Mouse (Mus musculus): ENCODE measurements around the gene Mcf2l. TPM values are rescaled to one million over a fixed set of nuclear protein-coding genes. Genes with fewer than 3 reads are reported as not detected.
A peak's percentile ranks its signal among the peaks of the same experiment; 100 is the strongest.

Mcf2l gene
- polyA plus RNA-seq, 1 experiment from 2014 or later = 18.5 TPM

DNA sequence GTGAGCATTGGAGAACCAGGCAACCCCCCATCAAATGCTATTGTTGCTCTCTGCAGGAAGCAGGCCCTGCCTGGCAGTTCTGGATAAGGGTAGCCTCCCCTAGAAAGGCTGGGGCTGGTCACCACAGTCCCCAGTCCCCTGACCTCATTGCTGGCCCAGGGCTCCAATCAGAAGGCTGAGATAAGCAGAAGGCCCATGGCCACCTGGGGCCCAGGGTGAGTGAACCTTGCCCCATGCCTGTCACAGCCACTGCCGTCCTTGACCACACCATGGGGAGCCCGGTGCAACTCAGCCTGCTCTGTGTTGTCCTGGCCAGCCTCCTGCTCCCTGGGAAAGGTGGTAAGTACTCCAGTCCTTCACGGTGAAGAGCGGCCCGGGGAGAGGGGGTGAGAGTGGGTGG, 164.0 kb downstream of the Mcf2l start:
- H3K36me3 ChIP-seq (ENCODE audit: control insufficient read depth, insufficient read depth, low read length) = no peaks in the 10 kb centered on the region
- H3K4me1 ChIP-seq (ENCODE audit: control insufficient read depth, insufficient read depth, low read length) = no peaks in the 10 kb centered on the region
- H3K4me2 ChIP-seq (ENCODE audit: low read depth, low read length) = no peak overlapping the region
- H3K9ac ChIP-seq (ENCODE audit: low read length) = no peak overlapping the region
- 54% methylated on average over 5 of the region's 5 CpGs for WGBS
- no peaks in the 10 kb centered on the region for H3K27me3 ChIP-seq (ENCODE audit: control insufficient read depth, insufficient read depth, low read length)
- H3K4me3 ChIP-seq (replicated peaks; ENCODE audit: low read length) = no peak overlapping the region
- peak; percentile 52; the same call in 1 of the 2 replicates for ATAC-seq (ENCODE audit: insufficient read depth, low FRiP score)
- no peaks in the 10 kb centered on the region for H3K9me3 ChIP-seq (replicated peaks; ENCODE audit: control insufficient read depth, low read length)
- H3K27ac ChIP-seq (ENCODE audit: low read length) = no peak overlapping the region

GRCm38 (mm10) chr8:13039054-13039453, 165.4 kb downstream of the Mcf2l start:
- no peaks in the 10 kb centered on the region for H3K36me3 ChIP-seq (ENCODE audit: control insufficient read depth, insufficient read depth, low read length)
- H3K4me3 ChIP-seq (replicated peaks; ENCODE audit: low read length) = no peak overlapping the region
- H3K9me3 ChIP-seq (replicated peaks; ENCODE audit: control insufficient read depth, low read length) = no peaks in the 10 kb centered on the region
- ATAC-seq (ENCODE audit: insufficient read depth, low FRiP score) = no peak
- no peak overlapping the region for H3K27ac ChIP-seq (ENCODE audit: low read length)
- WGBS = 71% methylated on average over 6 of the region's 6 CpGs
- no peaks in the 10 kb centered on the region for H3K27me3 ChIP-seq (ENCODE audit: control insufficient read depth, insufficient read depth, low read length)
- H3K9ac ChIP-seq (ENCODE audit: low read length) = no peak overlapping the region
- H3K4me2 ChIP-seq (ENCODE audit: low read depth, low read length) = no peak overlapping the region
- H3K4me1 ChIP-seq (ENCODE audit: control insufficient read depth, insufficient read depth, low read length) = no peaks in the 10 kb centered on the region

- 80% methylated on average over 4 of the region's 4 CpGs for WGBS
- no peak overlapping the region for H3K27ac ChIP-seq (ENCODE audit: low read length)
- no peaks in the 10 kb centered on the region for H3K36me3 ChIP-seq (ENCODE audit: control insufficient read depth, insufficient read depth, low read length)
Measured at GRCm38 (mm10) chr8:13041459-13041858, 167.9 kb downstream of the Mcf2l start.

GRCm38 (mm10) chr8:13047652-13048051, 174.0 kb downstream of the Mcf2l start:
- Histone ChIP-seq H3K4me2 (ENCODE audit: low read depth, low read length) (no peak overlapping the region), H3K36me3 (ENCODE audit: control insufficient read depth, insufficient read depth, low read length) (no peaks in the 10 kb centered on the region), H3K27ac (ENCODE audit: low read length) (no peak overlapping the region), H3K27me3 (ENCODE audit: control insufficient read depth, insufficient read depth, low read length) (no peaks in the 10 kb centered on the region), H3K4me3 (replicated peaks; ENCODE audit: low read length) (no peak overlapping the region), H3K4me1 (ENCODE audit: control insufficient read depth, insufficient read depth, low read length) (no peaks in the 10 kb centered on the region), H3K9ac (ENCODE audit: low read length) (no peak overlapping the region), H3K9me3 (replicated peaks; ENCODE audit: control insufficient read depth, low read length) (no peaks in the 10 kb centered on the region)
- ATAC-seq (ENCODE audit: insufficient read depth, low FRiP score) = no peak
- WGBS = 62% methylated on average over 5 of the region's 5 CpGs

More at GRCm38 (mm10) chr8:13041459-13041858, 167.9 kb downstream of the Mcf2l start:
- Histone ChIP-seq H3K4me3 (replicated peaks; ENCODE audit: low read length) (no peak overlapping the region), H3K9ac (ENCODE audit: low read length) (no peak overlapping the region), H3K4me1 (ENCODE audit: control insufficient read depth, insufficient read depth, low read length) (no peaks in the 10 kb centered on the region), H3K9me3 (replicated peaks; ENCODE audit: control insufficient read depth, low read length) (no peaks in the 10 kb centered on the region), H3K27me3 (ENCODE audit: control insufficient read depth, insufficient read depth, low read length) (no peaks in the 10 kb centered on the region), H3K4me2 (ENCODE audit: low read depth, low read length) (no peak overlapping the region)
- ATAC-seq (ENCODE audit: insufficient read depth, low FRiP score) = no peak

GRCm38 (mm10) chr8:13050550-13050949, 176.9 kb downstream of the Mcf2l start:
- H3K36me3 ChIP-seq (ENCODE audit: control insufficient read depth, insufficient read depth, low read length) = no peaks in the 10 kb centered on the region
- whole genome bisulfite sequencing = 81% methylated on average over 10 of the region's 10 CpGs
- no peak overlapping the region for H3K4me3 ChIP-seq (replicated peaks; ENCODE audit: low read length)
- H3K4me2 ChIP-seq (ENCODE audit: low read depth, low read length) = no peak overlapping the region
- ATAC-seq (ENCODE audit: insufficient read depth, low FRiP score) = no peak
- H3K9ac ChIP-seq (ENCODE audit: low read length) = no peak overlapping the region
- H3K9me3 ChIP-seq (replicated peaks; ENCODE audit: control insufficient read depth, low read length) = no peaks in the 10 kb centered on the region
- H3K27me3 ChIP-seq (ENCODE audit: control insufficient read depth, insufficient read depth, low read length) = no peaks in the 10 kb centered on the region
- H3K4me1 ChIP-seq (ENCODE audit: control insufficient read depth, insufficient read depth, low read length) = no peaks in the 10 kb centered on the region
- no peak overlapping the region for H3K27ac ChIP-seq (ENCODE audit: low read length)

- no peaks in the 10 kb centered on the region for H3K27me3 ChIP-seq (ENCODE audit: control insufficient read depth, insufficient read depth, low read length)
- 77% methylated on average over 4 of the region's 4 CpGs for WGBS
- no peak overlapping the region for H3K4me2 ChIP-seq (ENCODE audit: low read depth, low read length)
- no peaks in the 10 kb centered on the region for H3K9me3 ChIP-seq (replicated peaks; ENCODE audit: control insufficient read depth, low read length)
- peak; percentile 54; the same call in 1 of the 2 replicates for ATAC-seq (ENCODE audit: insufficient read depth, low FRiP score)
- no peaks in the 10 kb centered on the region for H3K4me1 ChIP-seq (ENCODE audit: control insufficient read depth, insufficient read depth, low read length)
- no peak overlapping the region for H3K9ac ChIP-seq (ENCODE audit: low read length)
- no peaks in the 10 kb centered on the region for H3K36me3 ChIP-seq (ENCODE audit: control insufficient read depth, insufficient read depth, low read length)
- H3K27ac ChIP-seq (ENCODE audit: low read length) = no peak overlapping the region
- H3K4me3 ChIP-seq (replicated peaks; ENCODE audit: low read length) = no peak overlapping the region
Measured at GRCm38 (mm10) chr8:13057351-13057750, 183.7 kb downstream of the Mcf2l start.

DNA sequence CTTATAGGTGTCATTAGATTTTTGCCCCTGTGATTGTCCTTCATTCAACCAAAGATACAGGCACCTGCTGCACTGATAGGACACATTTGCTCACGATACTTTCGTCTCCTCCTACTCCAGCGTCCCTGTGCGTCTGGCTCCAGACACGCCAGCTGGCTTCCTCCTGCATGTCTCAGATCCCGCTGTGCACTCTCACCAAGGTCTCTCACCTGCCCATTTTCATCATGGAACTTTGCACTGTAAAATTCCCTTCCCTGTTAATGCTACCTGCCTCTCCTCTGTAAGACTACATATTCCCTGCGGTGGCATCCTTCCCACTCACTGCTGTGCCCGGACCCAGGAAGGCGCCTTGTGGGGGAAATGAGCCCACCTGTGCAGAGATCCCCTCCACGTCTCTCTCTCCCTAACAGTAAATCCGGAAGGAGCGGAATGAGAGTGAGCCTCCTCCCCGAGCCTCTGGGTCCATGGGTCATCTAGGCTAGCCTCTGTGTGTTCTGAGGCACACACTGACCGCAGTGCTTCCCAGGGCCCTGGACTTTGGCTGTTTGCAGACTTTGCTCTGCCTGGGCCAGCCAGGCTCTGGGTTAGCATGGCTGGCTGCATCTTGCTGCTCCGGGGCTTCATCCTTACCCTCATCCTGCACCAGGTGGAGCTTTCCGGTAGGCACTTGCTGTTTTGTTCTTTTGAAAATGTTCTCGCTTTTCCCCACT, 187.0 kb downstream of the Mcf2l start, which contains the start of gene Proz:
TSS of gene Proz (plus strand) at position 474 of the 710 bp plus-strand sequence.
- no peaks in the 10 kb centered on the region for H3K4me1 ChIP-seq (ENCODE audit: control insufficient read depth, insufficient read depth, low read length)
- H3K9me3 ChIP-seq (replicated peaks; ENCODE audit: control insufficient read depth, low read length) = no peaks in the 10 kb centered on the region
- no peak within 1 kb of the TSS for H3K4me3 ChIP-seq (replicated peaks; ENCODE audit: low read length)
- no peaks in the 10 kb centered on the region for H3K27me3 ChIP-seq (ENCODE audit: control insufficient read depth, insufficient read depth, low read length)
- H3K36me3 ChIP-seq (ENCODE audit: control insufficient read depth, insufficient read depth, low read length) = no peaks in the 10 kb centered on the region
- no peak within 1 kb of the TSS for H3K4me2 ChIP-seq (ENCODE audit: low read depth, low read length)
- H3K27ac ChIP-seq (ENCODE audit: low read length) = no peak within 1 kb of the TSS
- ATAC-seq (ENCODE audit: insufficient read depth, low FRiP score) = peak; percentile 67; the same call in 1 of the 2 replicates
- no peak within 1 kb of the TSS for H3K9ac ChIP-seq (ENCODE audit: low read length)
- 61% methylated on average over 17 of the region's 17 CpGs for WGBS

GRCm38 (mm10) chr8:13063112-13063511, 189.5 kb downstream of the Mcf2l start:
- no peak overlapping the region for H3K4me3 ChIP-seq (replicated peaks; ENCODE audit: low read length)
- no peaks in the 10 kb centered on the region for H3K36me3 ChIP-seq (ENCODE audit: control insufficient read depth, insufficient read depth, low read length)
- no peaks in the 10 kb centered on the region for H3K4me1 ChIP-seq (ENCODE audit: control insufficient read depth, insufficient read depth, low read length)
- no peaks in the 10 kb centered on the region for H3K9me3 ChIP-seq (replicated peaks; ENCODE audit: control insufficient read depth, low read length)
- ATAC-seq (ENCODE audit: insufficient read depth, low FRiP score) = peak; percentile 54; the same call in 1 of the 2 replicates
- H3K4me2 ChIP-seq (ENCODE audit: low read depth, low read length) = no peak overlapping the region
- H3K27ac ChIP-seq (ENCODE audit: low read length) = no peak overlapping the region
- 61% methylated on average over 16 of the region's 16 CpGs for WGBS
- no peak overlapping the region for H3K9ac ChIP-seq (ENCODE audit: low read length)
- no peaks in the 10 kb centered on the region for H3K27me3 ChIP-seq (ENCODE audit: control insufficient read depth, insufficient read depth, low read length)

Data from stomach, embryonic 16.5 days (tissue).